Mouse (Mus musculus): ENCODE measurements at regions not wholly inside any gene's neighbourhood (a gene's known extent, or its start where the extent isn't known, plus 50 kb on each side); places are given as distances from the start of the nearest gene placed in this dataset.

GRCm38 (mm10) chr10:122515698-122516097 is 67.4 kb downstream of the Avpr1a start:
- DNase-seq (ENCODE audit: low spot score) = no peak

GRCm38 (mm10) chr10:122519274-122519790 is 71.0 kb downstream of the Avpr1a start:
- DNase-seq (ENCODE audit: low spot score) = no peak

DNA sequence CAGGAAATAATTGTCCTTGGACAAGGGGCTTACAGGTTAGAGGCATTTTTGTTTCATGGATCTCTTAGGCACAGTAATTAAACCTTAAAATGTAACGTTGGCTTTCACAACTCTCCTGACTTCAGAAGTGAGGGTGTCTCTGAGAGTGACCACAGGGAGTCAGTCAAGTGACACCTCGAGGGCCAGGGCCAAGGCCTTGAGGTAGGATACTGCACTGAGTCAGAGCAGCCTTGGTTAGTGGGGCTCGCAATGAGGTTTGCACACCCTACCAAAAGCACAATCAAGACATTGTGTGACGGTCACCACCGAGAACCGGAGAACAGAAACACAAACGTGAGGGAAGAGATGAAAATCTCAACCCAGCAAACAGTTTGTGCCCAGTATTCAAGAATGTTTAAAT is 71.7 kb downstream of the Avpr1a start:
- no peak for DNase-seq (ENCODE audit: low spot score)

GRCm38 (mm10) chr10:122522631-122523030 is 74.3 kb downstream of the Avpr1a start:
- DNase-seq (ENCODE audit: low spot score) = no peak

DNA sequence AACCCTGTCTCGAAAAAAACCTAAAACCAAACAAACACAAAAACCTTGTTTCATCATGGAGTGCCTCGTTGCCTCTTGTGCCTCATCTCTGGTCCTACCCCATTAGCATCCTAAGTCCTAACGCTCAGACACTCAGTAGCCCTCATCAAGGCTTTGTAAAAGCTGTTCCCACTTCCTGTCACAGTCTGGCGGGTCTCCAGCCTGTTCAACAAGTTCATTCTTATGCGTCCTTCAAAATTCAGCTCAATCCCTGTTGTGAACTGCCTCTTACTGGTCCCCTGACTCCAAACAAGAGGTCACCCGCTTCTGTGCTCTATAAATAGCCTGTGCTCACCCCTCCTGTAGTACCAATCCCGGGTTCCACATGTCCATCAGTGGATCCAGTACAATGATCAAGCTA is 77.1 kb downstream of the Avpr1a start:
- no peak for DNase-seq (ENCODE audit: low spot score)

DNA sequence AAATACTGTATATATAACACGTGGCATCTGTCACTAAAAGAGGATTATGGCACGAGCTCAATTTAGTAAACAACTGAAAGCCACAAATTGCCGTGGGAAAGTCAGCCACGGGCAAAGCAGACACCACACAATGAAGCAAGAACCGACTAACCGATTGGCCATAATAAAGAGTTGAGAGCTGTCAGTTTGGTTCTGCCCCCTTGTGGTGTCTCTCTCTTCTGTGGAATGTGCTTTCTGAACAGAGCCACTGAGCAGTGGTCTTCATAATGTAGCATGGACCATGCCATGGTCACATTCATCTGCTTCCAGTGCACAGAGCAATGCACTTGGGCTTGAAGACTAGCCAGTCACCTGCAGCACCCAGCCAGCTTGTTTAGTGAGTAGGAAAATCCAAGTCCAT is 77.5 kb downstream of the Avpr1a start:
- no peak for DNase-seq (ENCODE audit: low spot score)

DNA sequence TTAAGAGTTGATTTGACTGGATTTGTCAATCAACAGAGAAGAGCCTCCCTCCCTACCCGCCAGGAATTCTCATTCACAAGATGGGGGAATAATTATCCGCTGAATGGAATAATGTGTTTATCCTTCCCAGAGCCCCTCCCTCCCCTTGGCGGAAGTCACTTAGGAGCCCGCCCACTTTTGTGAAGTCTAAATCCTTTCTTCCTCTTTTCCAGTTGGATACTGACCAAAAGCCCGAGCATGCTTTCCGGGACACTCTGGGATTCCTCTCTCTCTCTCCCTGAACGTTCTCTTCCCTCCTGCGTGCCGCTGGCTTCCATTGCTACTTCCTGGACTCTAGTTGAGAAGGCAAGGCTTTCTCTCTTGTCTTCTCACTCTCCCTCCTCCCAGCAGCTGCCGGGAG is 79.9 kb downstream of the Avpr1a start:
- DNase-seq (ENCODE audit: low spot score) = no peak

GRCm38 (mm10) chr10:122528973-122529703 is 80.8 kb downstream of the Avpr1a start:
- no peak for DNase-seq (ENCODE audit: low spot score)

DNA sequence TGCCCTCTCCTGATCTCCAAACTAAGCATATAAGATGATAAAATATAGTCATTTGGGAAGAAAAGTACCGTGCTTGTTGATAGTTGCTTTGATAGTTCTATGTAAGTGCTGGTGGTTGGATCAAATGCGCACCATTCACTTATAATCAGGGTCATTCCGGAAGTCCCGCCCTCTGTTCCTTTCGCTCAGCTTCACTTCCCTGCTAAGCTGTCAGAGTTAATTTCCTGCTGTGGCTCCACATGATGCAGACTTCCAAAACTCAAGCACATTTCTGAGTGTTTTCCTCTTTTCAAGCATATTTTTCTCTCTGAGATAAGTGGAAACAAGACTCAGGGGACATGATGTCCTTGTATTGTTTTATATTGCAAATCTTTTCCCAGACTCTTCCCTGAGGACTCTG is 86.4 kb downstream of the Avpr1a start:
- DNase-seq (ENCODE audit: low spot score) = no peak

DNA sequence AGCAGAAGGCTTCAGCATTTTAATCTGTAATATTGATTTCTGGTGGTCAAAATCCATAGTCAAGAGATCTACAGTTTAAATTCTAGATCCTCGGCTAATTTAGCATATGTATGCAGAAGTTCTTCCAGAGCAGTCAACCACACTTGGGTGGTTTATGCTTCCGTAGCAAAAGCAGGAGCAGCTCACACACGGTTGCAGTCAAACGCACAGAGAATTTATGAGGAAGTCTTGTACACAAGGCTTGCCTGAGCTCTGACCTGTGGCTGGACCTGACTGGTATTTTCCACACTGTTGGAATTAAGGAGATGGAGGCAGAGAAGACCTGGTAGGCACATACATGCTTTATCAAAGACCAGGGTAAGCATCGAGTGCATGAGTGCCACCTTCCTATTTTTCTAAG is 86.8 kb downstream of the Avpr1a start:
- DNase-seq (ENCODE audit: low spot score) = no peak

DNA sequence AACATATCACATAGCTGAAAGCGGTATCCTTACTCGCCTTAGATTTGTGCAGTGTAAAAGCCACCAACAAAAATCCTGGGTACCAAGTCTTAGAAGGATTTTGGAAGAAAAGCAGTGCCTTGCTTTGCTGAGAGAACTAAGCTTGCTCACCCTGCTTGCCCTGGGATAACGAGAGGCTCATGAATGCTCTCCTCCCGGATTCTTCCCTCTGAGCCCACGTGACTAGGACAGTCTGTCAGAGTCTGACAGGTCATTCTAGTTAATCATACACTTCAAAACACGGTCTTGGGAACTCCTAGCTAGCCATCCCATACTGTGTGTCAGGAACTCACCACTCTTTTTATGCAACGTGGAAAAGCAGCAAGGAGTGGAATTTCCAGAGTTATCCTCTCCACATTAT is 91.4 kb downstream of the Avpr1a start:
- DNase-seq (ENCODE audit: low spot score) = no peak

- DNase-seq (ENCODE audit: low spot score) = no peak
These were observed 94.3 kb downstream of the Avpr1a start for GRCm38 (mm10) chr10:122542573-122542972.

DNA sequence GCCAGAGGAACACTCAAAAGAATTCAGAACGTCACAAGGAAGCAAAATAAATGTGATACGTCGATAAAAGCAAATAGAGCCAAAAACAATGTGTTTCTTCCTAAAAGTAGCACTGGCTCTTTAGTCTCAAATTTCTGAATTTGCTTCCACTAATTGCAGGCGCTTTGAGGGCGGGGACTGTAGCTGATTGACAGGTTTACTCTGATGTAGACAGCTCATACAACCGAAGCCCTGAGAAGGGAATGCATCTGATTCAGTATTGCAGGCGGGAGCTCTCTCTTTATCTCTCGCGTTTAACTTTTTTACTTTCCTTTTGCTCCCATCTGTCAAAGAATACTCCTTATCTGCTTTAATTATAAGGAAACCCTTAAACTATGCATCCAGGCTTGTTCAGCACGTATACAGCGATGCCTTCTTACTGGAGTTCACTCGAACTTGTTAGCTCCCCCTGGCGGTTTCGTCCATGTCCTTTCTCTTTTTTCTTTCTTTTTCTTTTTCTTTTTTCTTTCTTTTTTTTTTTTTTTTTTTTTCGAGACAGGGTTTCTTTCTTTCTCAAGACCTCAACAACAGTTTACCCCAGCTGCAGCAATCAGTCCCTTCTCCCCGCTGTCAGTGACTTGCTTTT is 95.9 kb downstream of the Avpr1a start:
- no peak for DNase-seq (ENCODE audit: low spot score)

- DNase-seq (ENCODE audit: low spot score) = no peak
These were observed 96.7 kb downstream of the Avpr1a start for GRCm38 (mm10) chr10:122545029-122545428.

DNA sequence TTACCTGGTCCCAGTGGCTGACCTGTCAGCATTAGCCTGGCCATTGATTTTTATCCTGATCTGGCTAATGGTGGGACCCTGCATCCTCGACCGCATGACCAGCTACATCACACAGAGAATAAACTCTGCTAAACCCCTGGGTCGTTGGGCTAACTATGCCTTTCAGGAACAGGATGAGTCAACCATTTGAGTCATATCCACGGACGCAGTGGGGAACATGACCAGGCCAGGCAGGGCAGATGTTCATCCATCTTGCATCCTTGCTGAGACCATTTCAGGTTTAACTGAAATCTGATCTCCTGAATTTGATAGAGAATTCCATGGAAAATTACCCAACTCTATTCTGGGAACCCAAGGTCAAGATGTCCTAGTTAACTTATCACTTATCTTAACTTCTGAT is 103.3 kb downstream of the Avpr1a start:
- DNase-seq (ENCODE audit: low spot score) = no peak

DNA sequence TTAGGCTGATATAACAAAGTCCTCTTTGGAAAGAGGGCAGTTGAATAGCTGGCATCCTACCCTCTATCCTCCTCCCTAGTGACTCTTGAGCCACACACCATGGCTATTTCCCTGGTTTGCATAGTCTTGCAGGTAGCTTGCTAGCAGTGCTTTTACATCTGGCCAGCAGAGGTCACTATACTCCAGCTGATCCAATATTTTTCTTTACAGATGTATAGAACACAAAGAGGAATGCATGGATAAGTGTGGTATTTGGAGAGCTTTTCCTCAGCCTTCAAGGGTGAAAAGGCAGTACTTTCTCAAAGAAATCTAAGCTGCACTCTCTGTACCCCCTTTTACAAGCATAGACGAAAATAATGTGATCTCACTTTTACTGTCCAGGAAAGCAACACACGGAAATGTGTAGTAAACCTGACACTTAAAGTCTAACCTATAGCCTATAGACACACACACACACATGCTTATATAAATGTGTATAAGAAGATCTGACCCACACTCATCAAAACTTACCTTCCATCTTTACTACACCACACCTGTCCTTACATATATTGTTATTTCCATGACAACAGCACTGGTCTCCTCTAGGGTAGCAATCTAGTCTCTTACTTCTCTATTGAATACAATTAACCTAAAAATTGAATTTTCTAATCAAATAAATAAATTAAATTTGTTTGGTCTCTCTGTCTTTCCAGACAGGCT is 105.0 kb downstream of the Avpr1a start:
- DNase-seq (ENCODE audit: low spot score) = no peak

GRCm38 (mm10) chr10:122553851-122554250 is 105.6 kb downstream of the Avpr1a start:
- DNase-seq (ENCODE audit: low spot score) = no peak

GRCm38 (mm10) chr10:122558660-122559059 is 110.4 kb downstream of the Avpr1a start:
- DNase-seq (ENCODE audit: low spot score) = no peak

DNA sequence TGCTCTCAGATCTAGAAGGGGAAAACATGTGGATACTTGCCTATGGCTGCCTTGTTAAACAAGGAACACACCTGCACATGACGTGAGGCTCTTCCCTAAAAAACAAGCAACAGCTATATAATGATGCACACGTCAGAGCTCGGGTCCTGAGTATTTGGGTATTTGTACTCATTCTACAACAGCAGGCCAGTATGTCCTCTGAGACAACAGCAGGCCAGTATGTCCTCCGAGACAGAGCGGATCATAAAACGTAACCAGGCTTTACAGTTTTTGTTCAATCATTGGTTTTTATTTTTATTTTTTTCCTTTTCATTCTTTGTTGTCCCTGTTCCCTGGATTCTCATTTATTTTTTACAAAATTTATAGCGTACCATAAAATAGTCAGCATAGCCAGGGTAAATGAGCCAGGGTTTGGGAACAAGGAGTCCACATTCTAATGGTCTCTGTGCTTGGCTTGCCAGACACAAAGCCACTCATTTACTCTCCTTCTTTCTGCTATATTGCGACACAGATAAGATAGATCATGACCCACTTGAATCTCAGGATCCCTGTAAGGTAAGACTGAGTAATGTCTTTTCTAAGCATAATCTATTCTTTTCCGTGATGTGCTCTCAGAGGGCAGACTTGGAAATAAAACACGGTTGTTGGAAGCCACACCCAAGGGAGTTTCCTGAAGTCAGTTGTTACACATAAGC is 111.8 kb downstream of the Avpr1a start:
- no peak for DNase-seq (ENCODE audit: low spot score)

- DNase-seq (ENCODE audit: low spot score) = no peak
These were observed 113.6 kb downstream of the Avpr1a start for GRCm38 (mm10) chr10:122561924-122562323.

DNA sequence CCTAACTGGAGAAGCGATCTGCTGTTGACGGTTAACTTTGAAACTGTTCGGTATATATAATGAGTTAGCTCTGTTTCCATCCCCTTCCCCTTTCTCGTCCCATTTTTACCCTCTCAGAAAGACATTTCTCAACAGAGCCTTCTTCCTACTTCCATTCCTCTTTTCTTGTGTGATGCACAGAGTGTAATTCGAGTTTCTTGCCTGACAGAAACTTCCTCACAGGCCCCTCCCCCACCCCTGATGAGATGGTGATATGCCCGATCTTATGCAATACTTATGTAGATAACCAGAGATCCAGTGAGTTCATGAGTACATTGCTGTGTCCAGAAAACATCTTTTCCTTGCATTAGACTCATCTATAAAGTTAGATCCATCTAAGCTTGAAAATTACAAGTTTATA is 114.2 kb downstream of the Avpr1a start:
- no peak for DNase-seq (ENCODE audit: low spot score)

- DNase-seq (ENCODE audit: low spot score) = no peak
These were observed 114.6 kb upstream of the Ppm1h start for GRCm38 (mm10) chr10:122563973-122564372.

Data from urinary bladder, adult 2 months (tissue).